Mouse (Mus musculus) kidney, adult 10 weeks (tissue): ENCODE measurements around the gene Vmn2r100. TPM values are rescaled to one million over a fixed set of nuclear protein-coding genes. Genes with fewer than 3 reads are reported as not detected.

Experiments used
- polyA plus RNA-seq: library from polyadenylated mRNA; stranded (reverse); fragments of 350-450 nt; fragmentation: Illumina TruSeq; extraction: RNeasy Lipid Tissue Mini Kit (QIAGEN cat#74804); gene quantifications from one replicate; pipeline ENCODE4 v1.2.3, GENCODE M21; 2014; ENCODE audit warnings: low read depth, low replicate concordance

Vmn2r100 gene
- not detected for polyA plus RNA-seq

DNA sequence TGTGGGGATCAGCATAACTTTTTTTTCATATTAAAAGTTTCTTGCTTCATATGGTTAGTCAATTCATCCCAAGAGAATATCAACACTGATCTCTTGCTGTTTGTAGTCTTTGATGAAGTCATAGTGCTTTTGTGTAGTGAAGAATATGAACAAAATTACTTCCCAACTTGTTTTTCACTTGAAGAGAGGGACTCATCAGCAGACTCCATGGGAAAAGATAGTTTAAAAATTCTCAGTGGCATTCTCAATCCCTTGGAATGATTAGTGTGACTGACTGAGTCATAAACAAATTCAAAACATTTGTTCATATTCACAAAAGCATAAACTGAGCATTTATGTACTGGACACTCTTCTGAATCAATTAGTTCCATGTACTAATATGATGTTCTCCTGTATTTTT, at the start of gene Vmn2r100:
TSS of gene Vmn2r100 (plus strand) at position 301 of the 400 bp plus-strand sequence.

DNA sequence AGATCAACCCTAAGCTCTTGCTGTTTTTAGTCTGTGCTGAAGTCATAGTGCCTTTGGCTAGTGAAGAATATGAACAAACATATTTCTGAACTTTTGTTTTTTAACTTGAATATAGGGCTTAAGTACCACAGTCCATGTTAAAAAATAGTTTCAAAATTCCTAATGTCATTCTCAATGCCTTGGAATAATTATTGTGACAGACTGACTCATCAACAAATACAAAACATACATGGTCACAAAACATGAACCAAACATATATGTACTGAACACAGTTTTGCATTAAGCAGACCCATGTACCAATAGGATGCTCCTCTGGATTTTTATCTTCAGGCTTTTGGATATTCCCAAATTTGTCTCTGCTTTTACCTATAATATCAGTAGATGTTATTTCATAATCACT, 72.4 kb downstream of the Vmn2r100 start, which contains the start of gene Vmn2r101:
TSS of gene Vmn2r101 (plus strand) at position 301 of the 400 bp plus-strand sequence.

Other genes starting within 250 kb of the Vmn2r100 start
- not detected for gene Vmn2r99, start 142.8 kb upstream of the Vmn2r100 start, polyA plus RNA-seq
- gene Vmn2r101, start 72.5 kb downstream of the Vmn2r100 start, polyA plus RNA-seq: not detected
- not detected for gene Vmn2r102, start 155.6 kb downstream of the Vmn2r100 start, polyA plus RNA-seq